Mouse (Mus musculus): ENCODE measurements around the gene Hip1r. TPM values are rescaled to one million over a fixed set of nuclear protein-coding genes. Genes with fewer than 3 reads are reported as not detected.

The Hip1r gene
- 10 to 100 TPM; 59.9 to 72.4 (median 63.5) TPM for total RNA-seq (2022)

DNA sequence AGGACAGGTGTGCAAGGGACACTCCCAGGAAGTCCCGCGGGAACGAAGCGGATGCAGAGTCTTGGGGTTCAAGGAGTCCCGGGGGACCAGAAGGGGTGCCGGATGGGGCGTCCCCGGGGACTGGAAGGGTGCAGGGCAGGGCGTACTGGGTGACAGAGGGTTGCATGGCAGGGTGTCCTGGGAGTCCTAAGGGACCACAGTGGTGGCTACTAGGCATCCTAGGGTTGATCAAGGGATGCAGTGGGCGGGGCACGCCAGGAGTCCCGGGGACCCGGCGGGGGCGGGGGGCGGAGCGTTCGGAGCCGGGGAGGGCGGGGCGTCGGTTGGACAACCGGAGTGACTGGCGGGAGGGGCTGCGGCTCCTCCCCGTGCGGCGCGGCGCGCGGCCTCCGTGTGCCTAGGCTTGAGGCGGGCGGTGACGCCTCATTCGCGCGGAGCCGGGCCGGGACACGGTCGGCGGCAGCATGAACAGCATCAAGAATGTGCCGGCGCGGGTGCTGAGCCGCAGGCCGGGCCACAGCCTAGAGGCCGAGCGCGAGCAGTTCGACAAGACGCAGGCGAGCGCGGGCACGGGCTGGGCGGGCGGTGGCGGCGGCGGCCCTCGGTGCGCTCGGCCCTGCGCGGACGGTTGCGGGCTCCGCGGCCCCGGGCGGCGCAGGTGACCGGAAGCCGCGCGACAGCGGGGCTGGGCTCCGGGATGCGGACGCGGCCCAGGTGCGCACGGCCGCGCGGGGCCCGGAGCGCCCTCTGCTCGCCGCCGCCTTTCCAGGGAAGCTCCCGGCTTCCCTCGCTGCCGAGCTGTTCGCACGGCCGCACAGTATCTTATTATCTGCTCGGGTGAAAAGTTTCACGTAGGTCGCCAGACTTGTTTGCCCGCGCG is at the start of gene Hip1r:
TSS of gene Hip1r (plus strand) at position 330 of the 880 bp plus-strand sequence.
- DNase-seq (ENCODE audit: low spot score in 2 of 2), result peak in 1 of 2 experiments; percentile 67

DNA sequence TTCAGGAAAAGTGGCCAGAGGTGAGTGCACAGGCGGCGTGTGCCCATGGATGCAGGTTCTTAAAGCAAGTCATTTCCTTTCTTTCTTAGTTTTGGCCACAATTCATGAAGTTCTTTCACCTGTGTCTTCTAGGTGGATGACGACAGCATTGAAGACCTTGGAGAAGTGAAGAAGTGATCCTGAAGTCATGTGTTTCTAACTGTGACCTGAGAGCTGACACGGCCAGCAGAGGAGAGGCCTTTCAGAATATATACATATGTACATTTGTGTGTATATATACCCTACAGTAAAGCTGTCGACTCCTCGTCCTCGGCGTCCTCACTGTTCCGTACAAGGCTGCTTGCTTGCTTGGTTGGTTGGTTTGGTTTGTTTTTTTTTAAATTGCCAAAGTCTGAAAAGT is 46.3 kb upstream of the Hip1r start, which contains the start of gene Gm43518:
TSS of gene Gm43518 (plus strand) at position 301 of the 400 bp plus-strand sequence.
- DNase-seq (ENCODE audit: low spot score in 2 of 2), result no peak

DNA sequence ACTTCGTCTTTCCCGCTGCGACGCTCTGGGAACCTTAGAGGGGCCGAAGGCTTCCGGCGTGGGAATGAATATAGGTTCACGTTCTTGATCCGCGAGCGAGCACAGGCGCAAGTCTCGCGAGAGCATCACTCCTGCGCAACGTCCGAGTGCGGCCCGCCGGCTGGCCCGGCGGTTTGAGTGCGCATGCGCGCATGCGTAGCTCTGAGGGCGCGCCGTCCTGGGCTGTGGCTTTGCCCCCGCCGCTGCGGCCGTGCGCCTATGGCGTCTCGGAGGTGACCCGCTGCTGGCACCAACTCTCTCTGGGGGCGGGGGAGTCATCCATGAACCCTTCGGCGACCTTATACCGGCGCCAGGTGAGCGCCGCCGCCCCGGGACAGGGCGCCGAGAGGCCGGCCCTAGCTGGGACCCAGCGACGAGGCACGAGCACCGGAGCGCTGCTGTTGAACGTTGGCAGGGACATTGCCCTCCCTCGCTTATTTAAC is 42.9 kb upstream of the Hip1r start, which contains the start of gene Ccdc62:
TSS of gene Ccdc62 (plus strand) at position 172 of the 482 bp plus-strand sequence.
- peak; percentile 68 to 90 for DNase-seq (ENCODE audit: low spot score in 2 of 2)

DNA sequence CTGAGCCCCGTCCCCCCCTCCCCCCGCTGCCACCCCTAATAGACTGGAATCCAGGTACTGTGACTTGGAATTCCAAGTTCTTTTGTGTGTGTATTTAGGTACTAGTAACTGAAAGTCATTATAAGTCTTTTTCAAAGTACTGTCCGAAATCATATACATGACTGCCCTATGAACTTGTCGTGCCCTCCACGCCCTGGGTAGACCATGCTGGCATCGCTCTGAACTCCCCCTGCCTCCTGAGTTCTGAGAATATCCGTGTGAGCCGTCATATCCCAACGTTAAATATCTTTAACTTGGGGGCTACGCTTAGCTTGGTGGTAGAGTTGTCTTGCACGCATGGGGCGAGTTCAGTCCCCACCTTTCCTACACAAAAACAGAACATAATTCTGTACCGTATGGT is 42.3 kb upstream of the Hip1r start:
- DNase-seq (ENCODE audit: low spot score in 2 of 2), result no peak

DNA sequence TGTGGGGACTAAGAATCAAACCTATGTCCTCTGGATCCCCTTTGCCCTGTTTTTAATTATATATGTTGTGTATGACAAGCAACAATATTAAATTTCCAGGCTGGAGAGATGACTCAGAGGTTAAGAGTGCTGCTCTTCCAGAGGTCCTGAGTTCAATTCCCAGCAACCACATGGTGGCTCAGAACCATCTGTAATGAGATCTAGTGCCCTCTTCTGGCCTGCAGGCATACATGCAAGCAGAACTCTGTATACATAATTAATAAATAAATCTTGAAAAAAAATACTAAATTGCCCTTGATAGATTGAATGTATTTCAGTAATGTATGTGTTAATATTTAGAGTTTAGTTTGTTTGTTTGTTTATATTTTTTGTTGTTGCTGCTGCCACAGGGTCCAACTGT is 40.5 kb upstream of the Hip1r start:
- DNase-seq (ENCODE audit: low spot score in 2 of 2), result no peak

DNA sequence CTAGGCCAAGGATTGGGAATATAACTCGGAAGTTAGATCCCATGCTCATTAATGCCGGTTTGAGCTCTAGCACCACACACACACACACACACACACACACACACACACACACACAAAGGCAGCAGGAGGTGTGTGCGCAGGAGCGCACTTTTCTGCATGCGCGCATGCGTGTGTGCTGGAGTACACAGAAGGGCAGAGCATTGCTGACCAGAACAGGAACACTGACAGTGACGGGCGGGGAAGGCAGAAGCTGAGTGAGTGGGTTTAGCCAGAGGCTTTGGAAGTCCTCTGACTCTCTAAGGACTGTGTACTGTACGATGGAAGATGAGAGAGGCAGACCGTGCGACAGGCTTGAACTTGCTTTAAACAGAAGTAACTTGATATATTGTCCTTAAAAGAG is 39.9 kb upstream of the Hip1r start:
- DNase-seq (ENCODE audit: low spot score in 2 of 2), result no peak

DNA sequence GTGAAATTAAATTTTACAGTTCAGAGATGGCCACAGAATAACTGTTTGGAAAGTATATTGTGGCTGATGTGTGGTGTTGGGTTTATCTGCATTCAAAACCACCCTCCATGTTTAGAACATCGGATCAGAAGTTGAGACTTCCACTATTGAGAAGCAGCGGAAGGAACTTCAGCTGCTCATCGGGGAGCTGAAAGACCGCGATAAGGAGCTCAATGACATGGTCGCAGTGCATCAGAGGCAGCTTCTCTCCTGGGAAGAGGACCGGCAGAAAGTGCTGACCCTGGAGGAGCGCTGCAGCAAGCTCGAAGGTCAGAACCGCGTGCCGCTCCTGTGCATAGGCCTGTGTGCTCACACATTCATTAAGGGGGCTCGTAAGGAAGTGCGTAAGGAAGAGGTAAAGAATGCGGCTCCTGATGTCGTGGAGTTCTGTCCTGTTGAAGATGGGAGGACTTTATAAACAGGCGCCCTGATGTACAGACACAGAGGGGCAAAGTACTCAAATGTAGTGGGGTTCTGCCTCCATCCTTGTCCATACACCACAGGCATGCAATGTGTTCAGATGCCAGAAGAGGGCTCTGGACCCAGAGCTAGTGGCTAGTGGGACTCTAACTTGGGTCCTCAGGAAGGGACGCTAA is 39.4 kb upstream of the Hip1r start:
- no peak for DNase-seq (ENCODE audit: low spot score in 2 of 2)

DNA sequence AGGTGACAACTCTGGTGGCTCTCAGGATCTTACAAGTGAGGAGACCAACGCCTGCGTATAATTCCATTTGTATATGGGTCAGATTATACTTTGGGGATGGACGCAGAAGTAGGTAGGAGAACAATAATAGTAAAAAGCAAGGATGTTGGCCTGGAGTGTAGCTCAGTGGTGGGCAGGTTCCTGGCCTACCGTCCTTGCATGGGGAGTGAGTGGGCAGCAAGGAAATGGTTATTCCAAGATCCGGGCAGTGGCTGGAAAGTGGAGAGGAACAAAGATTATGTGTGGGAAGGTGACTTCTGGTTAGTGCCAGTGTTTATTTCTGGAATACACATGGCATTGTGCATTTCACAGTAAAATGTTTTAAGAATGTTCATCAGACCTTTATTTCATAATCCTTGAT is 37.5 kb upstream of the Hip1r start:
- no peak for DNase-seq (ENCODE audit: low spot score in 2 of 2)

DNA sequence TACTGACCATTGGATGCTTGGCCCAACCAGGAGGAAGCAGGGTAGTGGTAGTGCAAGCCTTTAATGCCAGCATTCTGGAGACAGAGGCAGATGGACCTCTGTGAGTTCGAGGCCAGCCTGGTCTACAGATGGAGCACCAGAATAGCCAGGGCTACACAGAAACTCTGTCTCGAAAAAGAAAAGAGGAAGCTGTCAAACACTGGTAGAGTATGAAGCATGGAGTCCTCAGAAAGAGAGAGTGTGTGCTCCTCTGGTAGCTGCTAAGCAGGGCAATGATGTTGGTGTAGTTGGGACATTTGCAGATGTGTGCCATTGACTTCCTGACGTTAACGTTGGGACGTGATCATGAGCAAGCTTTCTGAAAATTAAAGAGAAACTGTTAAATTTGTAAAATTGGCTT is 34.9 kb upstream of the Hip1r start:
- no peak for DNase-seq (ENCODE audit: low spot score in 2 of 2)

DNA sequence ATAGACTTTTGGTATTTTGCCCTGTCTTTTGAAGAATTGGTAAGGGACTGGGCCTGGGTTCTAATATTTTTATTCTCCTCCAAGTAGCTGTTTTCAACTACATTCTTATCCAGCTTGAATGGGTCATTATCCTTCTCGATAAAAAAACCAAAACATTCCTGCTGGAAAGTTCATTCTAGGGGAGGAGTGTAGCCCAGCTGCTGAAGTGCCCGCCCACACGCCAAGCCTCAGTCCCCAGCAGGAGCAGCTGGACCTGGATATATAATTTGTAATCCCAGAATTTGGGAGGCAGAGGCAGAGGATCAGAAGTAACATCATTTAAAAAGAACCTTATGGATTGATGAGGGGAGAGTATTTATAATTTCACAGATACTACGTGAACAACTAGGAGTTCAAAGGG is 26.9 kb upstream of the Hip1r start:
- DNase-seq (ENCODE audit: low spot score in 2 of 2), result no peak

DNA sequence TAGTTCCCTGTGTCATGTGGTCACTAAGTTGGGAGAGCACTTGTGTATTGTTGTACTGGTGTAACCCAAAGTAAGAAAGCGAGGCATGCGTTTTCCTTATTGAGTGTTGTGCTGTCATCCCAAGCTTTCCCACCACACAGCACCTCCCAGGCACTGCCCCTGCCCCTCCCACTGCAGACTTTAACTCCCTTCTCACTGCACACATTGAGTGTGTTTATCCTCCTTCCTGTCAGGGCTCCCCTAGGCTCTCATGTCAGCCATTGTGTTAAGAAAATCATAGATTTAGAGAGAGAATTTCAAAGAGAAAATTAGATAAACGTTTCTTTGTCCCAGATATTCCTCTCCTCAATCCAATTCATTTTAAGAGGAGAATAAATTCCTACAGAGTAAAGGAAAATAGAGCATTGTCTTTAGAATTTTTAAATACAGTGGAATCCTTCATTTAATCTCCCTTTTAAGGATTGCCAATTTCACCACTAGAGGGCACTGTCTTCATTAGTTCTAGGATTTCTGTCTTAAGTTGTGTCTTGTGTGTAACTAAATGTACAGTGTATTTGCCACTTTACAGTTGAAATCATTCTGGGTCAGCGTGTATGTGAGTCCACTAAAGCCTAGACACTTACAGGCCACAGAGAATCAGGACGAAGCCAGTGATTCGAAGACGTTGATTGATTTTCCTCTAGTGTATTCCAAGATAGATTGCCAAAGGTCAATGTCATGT is 26.2 kb upstream of the Hip1r start:
- no peak for DNase-seq (ENCODE audit: low spot score in 2 of 2)

DNA sequence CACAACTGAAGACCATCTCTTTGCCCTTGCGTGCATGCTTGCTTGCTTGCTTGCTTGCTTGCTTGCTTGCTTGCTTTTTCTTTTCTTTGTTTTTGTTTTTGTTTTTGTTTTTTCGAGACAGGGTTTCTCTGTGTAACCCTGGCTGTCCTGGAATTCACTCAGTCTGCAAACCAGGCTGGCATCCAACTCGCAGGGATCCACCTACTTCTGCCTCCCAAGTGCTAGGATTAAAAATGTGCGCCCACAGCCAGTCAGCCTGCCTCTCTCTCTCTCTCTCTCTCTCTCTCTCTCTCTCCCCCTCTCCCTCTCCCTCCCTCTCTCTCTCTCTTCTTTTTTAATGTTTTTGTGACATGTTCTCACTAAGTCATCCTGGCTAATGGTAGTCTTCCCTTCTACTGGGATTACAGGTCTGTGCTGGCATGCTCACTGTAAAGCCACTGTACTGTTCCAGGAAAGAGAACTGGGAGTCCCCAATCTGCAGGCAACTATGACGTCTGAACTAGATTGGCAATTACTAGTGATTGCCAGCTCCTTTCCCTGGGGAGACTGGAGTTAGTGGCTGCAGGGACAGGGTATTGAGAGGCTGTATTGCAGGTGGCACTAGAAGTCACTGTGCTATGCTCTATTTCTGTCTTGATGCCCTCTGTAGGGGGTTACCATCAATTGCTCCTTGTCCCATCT is 20.9 kb upstream of the Hip1r start:
- no peak for DNase-seq (ENCODE audit: low spot score in 2 of 2)

DNA sequence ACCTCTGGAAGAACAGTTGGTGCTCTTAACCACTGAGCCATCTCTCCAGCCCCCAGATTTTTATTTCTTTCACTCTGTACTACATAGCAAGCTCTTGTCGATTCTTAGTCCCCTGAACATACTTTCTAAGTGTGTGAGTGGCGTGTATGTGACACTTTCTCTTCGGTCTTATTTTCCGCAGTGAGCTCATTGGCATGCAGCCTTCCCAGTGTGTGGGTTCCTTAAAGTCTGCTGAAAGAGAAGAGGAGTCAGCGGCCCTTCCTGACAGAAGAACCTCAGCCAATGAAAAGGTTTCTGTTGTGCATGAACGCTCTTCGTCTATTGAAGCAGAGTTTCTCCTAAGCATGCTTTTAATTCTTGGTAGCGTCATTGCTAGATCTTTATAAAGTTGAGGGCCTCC is 16.2 kb upstream of the Hip1r start:
- DNase-seq (ENCODE audit: low spot score in 2 of 2), result no peak

DNA sequence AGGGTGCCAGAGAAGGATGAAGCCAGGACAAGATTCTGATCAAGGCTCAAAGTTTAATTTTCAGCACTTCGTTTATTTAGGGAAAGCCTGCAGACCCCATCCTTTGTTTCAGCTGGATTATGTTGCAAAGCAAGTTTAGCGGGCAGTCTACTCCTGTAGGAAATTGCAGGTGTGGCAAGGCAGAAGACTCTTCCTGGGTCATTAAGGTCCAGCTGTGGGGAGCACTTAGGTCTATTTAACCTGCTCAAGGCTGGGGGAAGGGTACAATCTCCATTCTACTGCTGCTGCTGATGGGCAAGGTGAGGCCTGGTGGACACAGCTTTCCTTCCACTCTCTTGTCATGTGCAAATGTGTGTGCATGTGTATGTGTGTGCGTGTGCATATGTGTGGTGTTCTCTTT is 14.4 kb upstream of the Hip1r start:
- DNase-seq (ENCODE audit: low spot score in 2 of 2), result no peak

DNA sequence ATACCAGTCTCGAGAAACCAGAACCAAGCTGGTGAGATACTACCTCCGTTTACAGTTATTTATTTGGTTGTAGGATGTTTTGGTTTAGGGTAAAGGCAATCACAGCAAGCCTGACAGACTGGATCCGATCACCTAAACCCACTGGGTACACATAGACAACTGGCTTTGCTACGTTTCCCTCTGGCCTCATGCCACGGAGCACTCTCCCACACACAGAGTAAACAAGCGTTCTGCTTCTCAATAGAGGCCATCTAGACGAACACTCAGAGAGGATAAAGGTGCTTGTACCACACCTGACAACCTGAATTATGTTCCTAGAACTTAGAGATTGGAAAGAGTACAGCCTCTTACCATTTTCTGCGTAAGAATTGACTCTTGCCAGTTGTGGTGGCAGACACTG is 13.3 kb upstream of the Hip1r start:
- no peak for DNase-seq (ENCODE audit: low spot score in 2 of 2)

DNA sequence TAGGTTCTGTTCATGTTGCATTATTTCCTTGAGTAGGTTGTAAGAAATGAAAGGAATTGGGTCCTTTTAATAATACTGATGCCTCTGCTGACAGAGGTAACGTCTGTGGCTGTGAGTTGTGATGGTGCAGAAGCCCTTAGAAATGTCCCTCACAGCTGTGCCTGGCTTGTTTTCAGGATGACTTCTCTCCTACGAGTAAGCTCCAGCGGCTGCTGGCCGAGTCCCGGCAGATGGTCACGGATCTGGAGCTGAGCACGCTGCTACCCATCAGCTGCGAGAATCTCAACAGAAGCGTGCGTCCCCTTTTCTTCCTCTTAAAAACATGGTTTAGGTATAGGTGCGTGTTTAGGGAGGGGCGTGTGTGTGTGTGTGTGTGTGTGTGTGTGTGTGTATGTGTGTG is 12.4 kb upstream of the Hip1r start:
- DNase-seq (ENCODE audit: low spot score in 2 of 2), result no peak

DNA sequence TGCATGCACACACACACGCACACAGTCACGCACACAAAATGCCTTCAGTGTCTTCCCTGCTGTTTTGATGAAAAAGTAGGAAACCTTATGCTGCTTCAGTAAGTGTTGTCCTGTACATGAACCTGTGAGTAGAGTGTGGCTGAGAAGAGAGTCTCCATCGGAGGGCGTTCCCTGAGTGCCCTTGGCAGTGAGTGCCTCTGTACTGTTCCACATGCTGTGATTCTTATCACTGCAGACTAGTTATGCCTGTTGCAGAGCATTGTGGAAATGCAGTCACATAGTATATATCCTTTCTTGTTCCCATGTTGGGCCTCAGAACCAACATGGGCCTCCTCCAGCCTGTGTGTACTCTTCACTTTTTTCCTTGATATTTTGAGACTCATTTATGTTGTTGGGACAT is 9.2 kb upstream of the Hip1r start:
- DNase-seq (ENCODE audit: low spot score in 2 of 2), result no peak

DNA sequence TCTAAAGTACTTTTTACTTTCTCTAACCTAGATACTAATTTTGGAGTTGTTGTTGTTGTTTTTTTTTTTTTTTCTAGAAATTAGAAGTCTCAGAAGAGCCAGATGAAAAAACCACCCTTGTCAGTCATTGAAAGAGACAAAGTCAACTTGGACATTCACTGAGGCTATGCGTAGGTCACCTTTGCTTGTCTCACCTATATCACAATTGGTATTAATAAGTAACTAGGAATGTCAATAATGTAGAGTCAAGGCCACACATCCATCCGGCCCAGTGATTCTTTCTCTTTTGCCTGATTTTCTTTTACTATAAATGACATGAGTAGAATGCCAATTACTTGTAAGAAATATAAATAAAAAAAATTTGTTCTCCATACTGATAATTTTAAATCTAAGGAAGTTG is 6.7 kb upstream of the Hip1r start:
- DNase-seq (ENCODE audit: low spot score in 2 of 2), result no peak

DNA sequence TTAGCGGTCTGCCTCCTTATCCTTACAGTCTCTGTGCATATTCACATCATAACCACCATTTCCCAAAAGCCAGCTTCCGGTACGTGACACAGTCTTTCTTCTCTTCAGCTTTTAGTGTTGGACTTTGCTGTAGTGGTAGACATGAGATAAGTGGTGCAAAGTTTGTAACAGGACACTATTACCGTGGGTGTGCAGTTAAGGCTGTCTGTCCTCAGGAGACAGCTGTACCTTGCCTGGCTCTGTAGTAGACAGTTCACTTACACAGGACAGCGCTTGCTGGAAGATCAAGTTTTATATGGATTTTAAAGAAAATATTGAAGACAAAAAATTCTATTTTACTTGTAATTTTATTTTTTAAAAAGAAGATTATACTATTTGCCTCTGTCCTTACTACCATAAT is 5.0 kb upstream of the Hip1r start:
- DNase-seq (ENCODE audit: low spot score in 2 of 2), result no peak

DNA sequence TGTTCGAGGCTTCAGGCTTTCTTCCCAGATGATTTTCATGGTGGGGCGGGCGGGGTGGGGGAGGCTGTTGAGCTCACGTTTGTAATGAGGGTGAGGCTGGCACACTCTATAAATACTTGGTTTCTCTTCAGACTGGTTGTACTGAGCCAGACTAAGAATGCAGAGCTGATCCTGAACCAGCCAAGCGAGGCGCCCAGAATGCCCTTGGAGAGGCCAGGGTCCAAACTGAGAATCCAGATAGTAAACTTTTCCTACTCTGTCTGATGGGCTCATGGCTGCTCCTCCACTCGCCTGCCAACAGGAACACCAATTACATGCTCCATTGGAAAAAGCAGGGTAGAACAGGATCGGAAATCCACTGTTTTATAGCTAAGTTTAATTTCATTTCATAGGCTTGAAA is 4.2 kb upstream of the Hip1r start:
- DNase-seq (ENCODE audit: low spot score in 2 of 2), result no peak

DNA sequence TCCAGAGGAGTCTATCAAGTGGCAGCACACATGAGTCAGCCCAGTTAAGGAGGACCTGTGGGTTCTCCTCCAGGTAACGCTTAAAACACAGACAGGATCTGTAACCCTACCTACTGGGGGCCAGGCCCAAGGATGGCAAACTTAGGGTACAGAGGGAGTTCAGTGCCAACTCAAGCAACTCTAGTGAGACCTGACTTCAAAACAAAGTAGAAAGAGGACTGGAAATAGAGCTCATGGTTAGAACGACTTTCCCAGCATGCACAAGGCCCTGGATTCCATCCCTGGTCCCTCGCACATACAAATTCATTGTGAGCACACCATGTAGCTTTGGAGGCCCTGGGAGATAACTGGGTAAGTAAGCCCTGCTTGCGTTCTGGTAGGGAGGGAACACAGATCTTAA is 2.9 kb upstream of the Hip1r start:
- DNase-seq (ENCODE audit: low spot score in 2 of 2), result no peak

Data from left cerebral cortex, adult 8-10 months (tissue).